Mouse (Mus musculus) urinary bladder, adult 18-20 months (tissue): ENCODE measurements around the gene Fam196a.

Experiments
- DNase-seq, 2 experiments: peaks; one replicate each; pipeline ENCODE4 v3.0.0; 2022; ENCODE audit warnings: low spot score in 2 of 2, mixed read lengths in 2 of 2

Fam196a gene

DNA sequence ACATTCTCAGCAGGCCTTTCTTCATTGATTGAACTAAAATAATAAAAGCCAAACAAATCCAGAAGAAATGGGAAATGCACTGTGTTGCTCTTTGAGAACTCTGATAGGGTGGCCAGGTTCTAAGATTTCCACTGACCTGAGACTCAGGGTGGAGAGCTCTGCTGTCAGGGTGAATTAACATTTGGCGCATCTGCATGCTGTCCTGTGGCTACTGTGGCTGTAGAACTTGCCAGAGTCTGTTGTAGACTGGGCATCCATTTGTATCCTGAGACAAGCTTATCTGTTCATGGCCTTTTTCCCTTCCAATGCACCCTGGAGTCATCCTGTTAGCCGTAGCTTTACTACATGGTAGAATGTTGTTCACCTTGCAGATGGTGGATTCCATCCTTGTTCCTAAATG is 98.2 kb downstream of the Fam196a start:
- no peak for DNase-seq
